Mouse (Mus musculus) spleen, adult 10 weeks (tissue): ENCODE measurements around the gene Casp1. TPM values are rescaled to one million over a fixed set of nuclear protein-coding genes. Genes with fewer than 3 reads are reported as not detected.

ENCODE experiments used
- polyA plus RNA-seq: library from polyadenylated mRNA; stranded (reverse); fragments of 350-450 nt; fragmentation: Illumina TruSeq; extraction: RNeasy Lipid Tissue Mini Kit (QIAGEN cat#74804); gene quantifications from one replicate; pipeline ENCODE4 v1.2.3, GENCODE M21; 2015; ENCODE audit warnings: low replicate concordance; ENCODE audit not compliant: insufficient read depth

Casp1 gene
- polyA plus RNA-seq = 82.1 TPM

GRCm38 (mm10) chr9:5298329-5299131 is at the start of gene Casp1:
Gene Casp1, plus strand, starts transcription at chr9:5298517.

GRCm38 (mm10) chr9:5308561-5308960 is 10.2 kb downstream of the Casp1 start, which contains the start of gene Casp4:
Gene Casp4, plus strand, starts transcription at chr9:5308828.

GRCm38 (mm10) chr9:5345291-5345898 is 47.1 kb downstream of the Casp1 start, which contains the start of gene Casp12:
Gene Casp12, plus strand, starts transcription at chr9:5345430.

Other genes with a start within 250 kb of the Casp1 start
- gene Casp4, start 10.3 kb downstream of the Casp1 start, polyA plus RNA-seq = 58.5 TPM
- 16.5 TPM for gene Casp12, start 46.9 kb downstream of the Casp1 start, polyA plus RNA-seq